In genomic region chr15:78447746-78448535, GRCm38 (mm10) we compare ENCODE assay signal across 8 mouse cellular contexts. TPM values are rescaled to one million over a fixed set of nuclear protein-coding genes. Genes with fewer than 3 reads are reported as not detected.
DNase-seq lines count a peak whose midpoint lies in the region; ATAC-seq and TF ChIP-seq lines count a peak whose summit lies in the region.

No protein-coding gene starts in this region.

- H3K27me3 ChIP-seq in hindbrain, embryonic 11.5 days (ENCODE audit: control insufficient read depth, insufficient read depth, low read length): no peaks in the 10 kb centered on the region
- H3K27me3 ChIP-seq in lung, postnatal 0 days (replicated peaks; ENCODE audit: insufficient read depth, low read length): no peaks in the 10 kb centered on the region

- WGBS in hindbrain, embryonic 11.5 days: 2% methylated on average over 22 of the region's 22 CpGs
- WGBS in lung, postnatal 0 days: under 1% methylated on average over 22 of the region's 22 CpGs

- peak; percentile 95 for TF ChIP-seq CTCF in lung, postnatal 0 days (IDR thresholded peaks at IDR 0.05)

- no peaks in the 10 kb centered on the region for H3K9me3 ChIP-seq in hindbrain, embryonic 11.5 days (ENCODE audit: control insufficient read depth, low read length)
- H3K9me3 ChIP-seq in lung, postnatal 0 days (ENCODE audit: low read length): no peaks in the 10 kb centered on the region

- no peaks in the 10 kb centered on the region for H3K36me3 ChIP-seq in hindbrain, embryonic 11.5 days (ENCODE audit: control insufficient read depth, insufficient read depth, low read length)
- no peaks in the 10 kb centered on the region for H3K36me3 ChIP-seq in lung, postnatal 0 days (ENCODE audit: insufficient read depth, low read length)

- H3K9ac ChIP-seq in hindbrain, embryonic 11.5 days (ENCODE audit: low read depth, low read length): peak overlapping the region; percentile 38; the same call in 1 of the 2 replicates
- peak overlapping the region; percentile 54; the same call in 1 of the 2 replicates for H3K9ac ChIP-seq in lung, postnatal 0 days (replicated peaks; ENCODE audit: low read depth)

- ATAC-seq in hindbrain, embryonic 11.5 days (ENCODE audit: low FRiP score): peak; percentile 65; the same call in 1 of the 2 replicates
- peak; percentile 82 for ATAC-seq in lung, postnatal 0 days

- peak overlapping the region; percentile 21; the same call in 1 of the 2 replicates for H3K4me3 ChIP-seq in hindbrain, embryonic 11.5 days (ENCODE audit: low read depth, low read length)
- peak overlapping the region; percentile 43 for H3K4me3 ChIP-seq in lung, postnatal 0 days (ENCODE audit: low read depth, low read length)

- peak; percentile 58 for TF ChIP-seq EP300 in lung, postnatal 0 days (IDR thresholded peaks at IDR 0.05)

- H3K27ac ChIP-seq in hindbrain, embryonic 11.5 days (ENCODE audit: low read depth, low read length): peak overlapping the region; percentile 14; the same call in 1 of the 2 replicates
- H3K27ac ChIP-seq in lung, postnatal 0 days (ENCODE audit: low read length): peak overlapping the region; percentile 76

- H3K4me1 ChIP-seq in hindbrain, embryonic 11.5 days (replicated peaks; ENCODE audit: control insufficient read depth, insufficient read depth, low read length): no peaks in the 10 kb centered on the region
- H3K4me1 ChIP-seq in lung, postnatal 0 days (ENCODE audit: insufficient read depth, low read depth, low read length): no peaks in the 10 kb centered on the region

- peak overlapping the region; percentile 45 for H3K4me2 ChIP-seq in hindbrain, embryonic 11.5 days (replicated peaks; ENCODE audit: low read depth, low read length)
- H3K4me2 ChIP-seq in lung, postnatal 0 days (replicated peaks; ENCODE audit: low read depth, low read length): peak overlapping the region; percentile 73

- DNase-seq in Muller cell, postnatal 12 days (ENCODE audit: inconsistent ontology term): peak; percentile 97
- peak; percentile 90 for DNase-seq in cerebellum, adult 9-11 months
- peak; percentile 87 to 91 for DNase-seq in frontal cortex, postnatal 10 days (ENCODE audit: low spot score in 2 of 2)
- peak; percentile 99 for DNase-seq in hindbrain, embryonic 11.5 days (ENCODE audit: low spot score)
- DNase-seq in layer of hippocampus, adult 9-11 months: peak; percentile 91
- peak; percentile 96 for DNase-seq in lung, postnatal 0 days (ENCODE audit: low spot score)
- DNase-seq in ovary, postnatal 10 days (ENCODE audit: low spot score): peak; percentile 98
- peak; percentile 83 for DNase-seq in thymus, postnatal 0 days (ENCODE audit: low spot score)

RNA-seq across cellular contexts. Expression of gene Kctd17, which starts 19.6 kb away (rescaled TPM):
- 62.7 and 65.8 TPM in 2 replicates for polyA plus RNA-seq in hindbrain, embryonic 11.5 days (2014; fragmentation: Nextera tagmentation; extraction: Ambion mirVana)
- 23.4 and 27.4 TPM in 2 replicates for polyA plus RNA-seq in lung, postnatal 0 days (2015; fragmentation: Nextera tagmentation; extraction: Ambion mirVana)
- 8.1 and 10.1 TPM in 2 replicates for polyA plus RNA-seq in thymus, postnatal 0 days (2015; fragmentation: Nextera tagmentation; extraction: Ambion mirVana)

RNA-seq across cellular contexts. Expression of gene Tmprss6, which starts 20.5 kb away (rescaled TPM):
- 0.05 and 0.24 TPM in 2 replicates for polyA plus RNA-seq in hindbrain, embryonic 11.5 days (2014; fragmentation: Nextera tagmentation; extraction: Ambion mirVana)
- 0.20 and 0.23 TPM in 2 replicates for polyA plus RNA-seq in lung, postnatal 0 days (2015; fragmentation: Nextera tagmentation; extraction: Ambion mirVana)
- 0.12 and 0.39 TPM in 2 replicates for polyA plus RNA-seq in thymus, postnatal 0 days (2015; fragmentation: Nextera tagmentation; extraction: Ambion mirVana)

RNA-seq across cellular contexts. Expression of gene Mpst, which starts 41.7 kb away (rescaled TPM):
- polyA plus RNA-seq in hindbrain, embryonic 11.5 days (2014; fragmentation: Nextera tagmentation; extraction: Ambion mirVana): 2.6 and 2.7 TPM in 2 replicates
- 4.1 TPM in 2 replicates for polyA plus RNA-seq in lung, postnatal 0 days (2015; fragmentation: Nextera tagmentation; extraction: Ambion mirVana)
- polyA plus RNA-seq in thymus, postnatal 0 days (2015; fragmentation: Nextera tagmentation; extraction: Ambion mirVana): 3.0 and 4.1 TPM in 2 replicates

RNA-seq across cellular contexts. Expression of gene Tst, which starts 42.2 kb away (rescaled TPM):
- polyA plus RNA-seq in hindbrain, embryonic 11.5 days (2014; fragmentation: Nextera tagmentation; extraction: Ambion mirVana): 8.5 TPM in 2 replicates
- 160 and 171 TPM in 2 replicates for polyA plus RNA-seq in lung, postnatal 0 days (2015; fragmentation: Nextera tagmentation; extraction: Ambion mirVana)
- 60.0 and 68.3 TPM in 2 replicates for polyA plus RNA-seq in thymus, postnatal 0 days (2015; fragmentation: Nextera tagmentation; extraction: Ambion mirVana)

RNA-seq across cellular contexts. Expression of gene Il2rb, which starts 47.1 kb away (rescaled TPM):
- not detected in 2 replicates for polyA plus RNA-seq in hindbrain, embryonic 11.5 days (2014; fragmentation: Nextera tagmentation; extraction: Ambion mirVana)
- 0.63 and 0.67 TPM in 2 replicates for polyA plus RNA-seq in lung, postnatal 0 days (2015; fragmentation: Nextera tagmentation; extraction: Ambion mirVana)
- 10.3 and 12.2 TPM in 2 replicates for polyA plus RNA-seq in thymus, postnatal 0 days (2015; fragmentation: Nextera tagmentation; extraction: Ambion mirVana)

Comparison
In these comparisons a context has a peak if more than half of its experiments do, and no peak if none do; other contexts are left out.
1. Peak in every context shown above with its lines: DNase-seq, ATAC-seq, H3K4me3 ChIP-seq and H3K27ac ChIP-seq.